Mouse (Mus musculus) G1E (cell line): ENCODE measurements at regions not wholly inside any gene's neighbourhood (a gene's known extent, or its start where the extent isn't known, plus 50 kb on each side); places are given as distances from the start of the nearest gene placed in this dataset.

Experiments used
- CTCF ChIP-seq: IDR thresholded peaks from 2 replicates; pipeline ENCODE4 v1.5.1; 2012; ENCODE audit warnings: low read depth, low read length, inconsistent platforms, mixed read lengths
- GATA1 ChIP-seq: IDR thresholded peaks from 2 replicates; pipeline ENCODE4 v1.6.1; 2012; ENCODE audit warnings: borderline replicate concordance, low read length, inconsistent platforms, mixed read lengths
- GATA2 ChIP-seq: IDR thresholded peaks from 2 replicates; pipeline ENCODE4 v1.6.1; 2012; ENCODE audit warnings: low read depth, low read length, inconsistent platforms, borderline replicate concordance
- POLR2AphosphoS5 ChIP-seq: IDR thresholded peaks from 2 replicates; pipeline ENCODE4 v1.6.1; 2012; ENCODE audit warnings: low read depth, low read length, inconsistent platforms; ENCODE audit not compliant: insufficient replicate concordance
- TAL1 ChIP-seq: conservative IDR thresholded peaks from 2 replicates; pipeline ENCODE4 v1.6.1; 2012; ENCODE audit warnings: low read depth, low read length, inconsistent platforms, mixed read lengths

DNA sequence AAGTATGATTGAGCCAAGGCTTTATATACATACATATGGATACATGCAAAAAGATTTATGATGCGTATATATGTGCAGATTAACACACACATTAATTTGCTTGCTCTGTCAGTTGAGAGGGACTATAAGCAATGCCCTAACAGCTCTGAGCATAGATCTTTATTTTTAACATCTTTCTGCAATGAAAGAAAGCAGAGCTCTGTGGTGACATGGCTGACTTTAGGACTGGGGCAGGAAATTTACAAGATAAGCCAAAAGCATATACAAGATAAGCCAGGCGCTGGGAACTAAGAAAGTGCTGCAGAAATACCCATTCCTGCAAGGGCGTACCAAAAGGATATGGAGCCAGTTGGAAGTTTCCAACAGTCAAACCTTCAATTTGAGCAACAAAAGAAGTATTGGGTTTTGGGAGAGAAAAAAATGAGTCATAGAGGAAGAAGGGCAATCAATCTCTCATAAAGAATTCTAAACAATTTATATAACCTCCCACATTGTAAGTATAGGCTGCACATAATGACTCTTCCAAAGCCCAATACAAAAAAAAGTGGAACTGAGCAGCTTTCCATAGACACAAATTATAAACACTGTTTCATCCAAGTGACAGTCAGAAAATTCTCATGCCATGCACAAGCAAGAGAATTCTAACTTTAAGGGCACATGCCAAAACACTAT, 174.2 kb downstream of the Gm21897 start:
- no peak for TF ChIP-seq TAL1
- no peak for TF ChIP-seq CTCF
- no peak for TF ChIP-seq GATA1
- TF ChIP-seq POLR2AphosphoS5 = no peak
- TF ChIP-seq GATA2 = no peak
